Mouse (Mus musculus) lung, postnatal 36 days (tissue): Measurements from ENCODE around the gene Syde1.

Experiments used
- DNase-seq: peaks from one replicate; pipeline ENCODE4 v3.0.0; 2022; ENCODE audit warnings: mixed read lengths

Gene Syde1

GRCm38 (mm10) chr10:78575105-78575632 is 16.6 kb downstream of the Syde1 start:
- no peak for DNase-seq

- peak; percentile 99 for DNase-seq
Measured at GRCm38 (mm10) chr10:78574250-78575104, 17.3 kb downstream of the Syde1 start, which contains the start of gene Ilvbl. Ilvbl (plus strand) TSS chr10:78574346.

GRCm38 (mm10) chr10:78573226-78573625 is 18.5 kb downstream of the Syde1 start:
- DNase-seq: no peak

GRCm38 (mm10) chr10:78570897-78571296 is 20.9 kb downstream of the Syde1 start:
- no peak for DNase-seq

- no peak for DNase-seq
Measured at GRCm38 (mm10) chr10:78570416-78570815, 21.3 kb downstream of the Syde1 start.

GRCm38 (mm10) chr10:78569686-78570085 is 22.1 kb downstream of the Syde1 start:
- DNase-seq: no peak

GRCm38 (mm10) chr10:78569191-78569590 is 22.6 kb downstream of the Syde1 start:
- DNase-seq: no peak

- DNase-seq: no peak
Measured at GRCm38 (mm10) chr10:78565070-78565469, 26.7 kb downstream of the Syde1 start.

GRCm38 (mm10) chr10:78540943-78541342 is 50.8 kb downstream of the Syde1 start:
- peak; percentile 63 for DNase-seq
